Mouse (Mus musculus) common myeloid progenitor, adult 5-6 weeks (primary cell): ENCODE results near the gene Cyp2w1. TPM values are rescaled to one million over a fixed set of nuclear protein-coding genes. Genes with fewer than 3 reads are reported as not detected.
"Not testable (repeated sequence)": the region's sequence is repeated elsewhere in the genome, so short reads cannot be mapped to it uniquely, and the experiment has no call there.

Experiments used
- ATAC-seq: replicated peaks from 2 replicates; pipeline ENCODE4 v1.8.0; 2016; ENCODE audit warnings: low read depth, mild to moderate bottlenecking, moderate TSS enrichment, inconsistent platforms; ENCODE audit not compliant: poor library complexity, severe bottlenecking
- total RNA-seq: library from RNA; stranded (forward); fragments of 200-1000, 187-1606 nt; gene quantifications from 2 replicates; pipeline ENCODE4 v1.2.3, GENCODE M21; 2017

Gene Cyp2w1
- total RNA-seq, 1 experiment from 2014 or later, result not detected

GRCm38 (mm10) chr5:139330766-139331165, 21.7 kb upstream of the Cyp2w1 start:
- ATAC-seq, result no peak

- ATAC-seq, result peak; percentile 56
Observed at GRCm38 (mm10) chr5:139331742-139332141, 20.7 kb upstream of the Cyp2w1 start.

DNA sequence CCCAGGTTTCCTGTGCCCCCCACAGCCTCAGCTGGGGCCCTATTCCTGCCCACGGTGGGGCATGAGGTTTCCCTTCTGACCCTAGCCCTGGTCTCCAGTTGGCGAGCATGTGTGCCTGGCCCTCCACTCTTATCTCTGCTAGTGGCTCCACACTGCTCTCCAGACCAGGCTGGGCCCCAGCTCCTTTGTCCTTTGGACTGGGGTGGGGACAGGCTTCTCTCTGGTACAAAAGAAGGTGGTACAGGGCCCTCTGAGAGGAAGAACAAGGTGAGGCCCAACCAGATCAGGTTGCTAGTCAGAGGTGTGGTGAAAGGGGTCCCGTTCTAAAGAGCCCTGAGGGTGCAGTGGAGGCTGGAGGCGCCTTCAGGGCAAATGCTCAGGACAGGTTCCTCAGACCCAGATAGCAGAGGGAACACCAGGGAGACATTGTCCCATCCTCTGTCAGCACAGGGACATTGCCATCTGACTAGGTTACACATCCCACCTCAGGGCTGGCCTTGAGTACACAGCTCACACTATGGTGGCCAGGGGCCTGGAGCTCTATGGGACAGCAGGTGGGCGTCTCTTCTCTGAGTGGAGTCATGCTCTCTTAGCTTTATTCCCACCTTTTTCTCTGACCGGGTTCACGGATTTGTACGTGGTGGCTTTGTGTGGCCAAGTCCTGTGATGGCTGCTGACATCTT, 19.7 kb upstream of the Cyp2w1 start:
- ATAC-seq, result no peak

- no peak for ATAC-seq
Observed at GRCm38 (mm10) chr5:139333301-139334013, 19.0 kb upstream of the Cyp2w1 start.

DNA sequence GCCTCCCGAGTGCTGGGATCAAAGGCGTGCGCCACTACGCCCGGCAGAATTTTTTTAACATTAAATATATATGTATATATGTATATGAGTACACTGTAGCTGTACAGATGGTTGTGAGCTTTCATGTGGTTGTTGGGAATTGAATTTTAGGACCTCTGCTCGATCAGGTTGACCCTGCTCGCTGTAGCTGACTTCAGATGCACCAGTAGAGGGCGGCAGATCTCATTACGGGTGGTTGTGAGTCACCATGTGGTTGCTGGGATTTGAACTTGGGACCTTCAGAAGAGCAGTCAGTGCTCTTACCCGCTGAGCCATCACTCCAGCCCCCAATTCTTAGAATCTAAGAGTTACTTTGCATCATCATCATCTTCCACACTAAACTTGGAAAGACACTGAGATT, 18.0 kb upstream of the Cyp2w1 start:
- ATAC-seq, result not testable (repeated sequence)

- ATAC-seq, result no peak
Observed at GRCm38 (mm10) chr5:139335634-139336033, 16.8 kb upstream of the Cyp2w1 start.

GRCm38 (mm10) chr5:139337826-139338370, 14.5 kb upstream of the Cyp2w1 start:
- ATAC-seq, result no peak

GRCm38 (mm10) chr5:139338403-139338802, 14.0 kb upstream of the Cyp2w1 start:
- ATAC-seq, result no peak

DNA sequence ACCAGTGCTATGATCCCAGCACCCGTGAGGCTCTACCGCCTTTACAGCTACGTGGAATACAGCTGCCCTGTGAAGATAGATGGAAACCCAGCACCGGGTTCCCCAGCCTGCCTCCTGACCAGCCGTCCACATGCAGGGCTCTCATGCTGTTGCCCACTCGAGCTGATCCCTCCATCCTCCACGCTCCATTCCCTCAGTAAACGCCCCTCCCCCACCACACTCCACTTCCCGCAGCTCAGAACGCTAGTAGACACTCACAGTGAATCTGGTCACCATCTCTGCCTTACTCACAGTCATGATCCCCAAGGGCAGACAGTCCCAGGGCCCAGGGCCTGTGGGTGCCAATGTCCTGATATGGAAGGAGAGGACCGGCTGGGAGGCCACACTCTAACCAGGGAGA, 13.5 kb upstream of the Cyp2w1 start:
- no peak for ATAC-seq

DNA sequence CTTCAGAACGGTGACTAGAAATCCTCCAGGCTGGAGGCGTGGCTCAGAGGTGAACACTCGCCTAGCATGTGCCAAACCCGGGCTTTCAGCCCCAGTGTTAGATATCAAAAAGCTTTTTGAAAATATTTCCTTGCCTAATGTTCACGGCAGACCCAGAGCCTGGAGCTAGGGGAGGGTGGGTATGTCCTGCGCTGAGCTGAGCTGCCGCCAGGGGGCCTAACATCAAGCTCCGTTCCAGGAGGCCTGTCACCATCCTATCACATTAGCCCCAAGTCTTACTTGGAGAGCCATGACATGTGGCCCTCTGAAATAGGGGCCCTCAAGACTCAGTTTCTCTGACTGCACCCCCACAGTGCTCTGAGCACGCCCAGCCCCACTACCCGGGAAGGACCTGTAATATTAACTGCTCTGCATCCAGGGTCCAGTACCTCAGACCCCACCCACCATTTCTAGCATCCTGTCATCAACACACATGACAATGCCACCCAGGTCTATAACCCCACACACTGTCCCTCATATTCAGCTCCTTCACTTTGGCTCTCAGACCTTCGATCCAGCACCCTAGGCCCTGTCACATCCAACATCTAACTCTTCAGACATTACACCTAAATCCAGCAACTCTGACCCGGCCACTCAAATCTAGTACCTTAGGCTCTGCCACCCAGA, 8.3 kb upstream of the Cyp2w1 start:
- ATAC-seq, result peak; percentile 80

DNA sequence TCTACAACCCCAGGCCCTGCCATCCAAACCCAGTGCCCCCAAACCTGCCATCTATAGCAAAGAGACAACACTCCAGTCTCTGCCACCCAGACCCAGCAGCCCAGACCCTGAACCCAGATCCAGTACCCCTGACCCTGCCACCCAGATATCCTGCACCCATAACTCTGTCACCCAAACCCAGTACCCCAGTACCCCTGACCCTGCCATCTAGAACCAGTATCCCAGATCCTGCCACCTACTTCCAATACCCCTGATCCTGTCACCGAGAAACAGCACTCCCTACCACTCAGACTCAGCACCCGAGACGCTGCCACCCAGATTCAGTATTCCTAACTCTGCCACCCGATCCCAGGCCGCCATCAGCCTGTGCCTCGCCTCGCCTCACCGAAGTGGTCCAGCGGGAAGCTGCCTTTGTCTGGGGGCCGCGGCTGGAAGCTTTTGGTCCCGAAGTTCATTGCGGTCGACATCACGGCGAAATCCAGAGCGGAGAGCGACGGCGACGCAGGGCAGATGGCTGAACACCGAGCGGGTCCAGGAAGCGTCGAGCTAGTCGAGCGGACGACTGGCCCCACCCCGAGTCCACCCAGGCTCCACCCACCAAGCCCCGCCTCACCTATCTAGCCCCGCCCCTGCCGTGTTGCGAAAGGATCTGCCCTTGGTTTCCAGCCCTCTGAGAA, 7.6 kb upstream of the Cyp2w1 start:
- peak; percentile 95 for ATAC-seq

- ATAC-seq, result no peak
Observed at GRCm38 (mm10) chr5:139345364-139345714, 7.1 kb upstream of the Cyp2w1 start.

DNA sequence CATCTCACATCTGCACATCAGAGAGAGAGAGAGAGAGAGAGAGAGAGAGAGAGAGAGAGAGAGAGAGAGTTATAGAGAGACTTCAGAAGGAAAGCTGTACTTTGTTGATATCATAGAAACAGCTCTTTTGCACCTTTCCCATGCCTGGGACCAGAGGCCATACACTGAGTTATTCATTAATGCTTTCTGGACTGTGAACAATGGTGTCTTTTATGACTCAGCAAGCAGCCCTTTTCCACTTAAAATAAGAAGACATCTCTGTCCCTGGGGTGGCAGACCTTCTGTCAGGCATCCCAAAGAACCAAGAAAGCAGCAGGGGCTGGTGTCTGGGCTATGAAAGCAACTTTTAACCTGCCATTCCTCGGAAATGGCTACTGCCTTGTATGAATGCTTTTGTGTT, 5.2 kb upstream of the Cyp2w1 start:
- ATAC-seq, result no peak

DNA sequence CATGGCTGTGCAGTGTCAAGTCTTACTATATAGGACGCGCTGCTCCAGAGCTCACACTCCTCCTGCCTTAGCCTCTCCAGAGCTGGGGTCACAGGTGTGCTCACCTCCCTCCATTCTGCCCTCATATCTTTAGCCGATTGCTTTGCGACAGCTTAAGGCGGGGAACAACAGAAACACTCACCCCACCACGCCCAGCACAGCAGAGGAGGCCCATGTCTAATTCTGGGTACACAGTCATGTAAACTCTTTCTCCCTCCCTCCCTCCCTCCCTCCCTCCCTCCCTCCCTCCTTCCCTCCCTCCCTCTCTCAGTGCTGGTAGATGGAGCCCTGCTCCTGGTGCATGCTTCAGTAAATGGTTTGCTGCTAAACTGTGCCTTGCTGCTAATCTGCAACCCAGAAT, 2.7 kb upstream of the Cyp2w1 start:
- no peak for ATAC-seq

- no peak for ATAC-seq
Observed at GRCm38 (mm10) chr5:139351134-139351533, 1.3 kb upstream of the Cyp2w1 start, which contains the start of gene Cox19. Gene Cox19, minus strand, starts transcription at chr5:139351418.

DNA sequence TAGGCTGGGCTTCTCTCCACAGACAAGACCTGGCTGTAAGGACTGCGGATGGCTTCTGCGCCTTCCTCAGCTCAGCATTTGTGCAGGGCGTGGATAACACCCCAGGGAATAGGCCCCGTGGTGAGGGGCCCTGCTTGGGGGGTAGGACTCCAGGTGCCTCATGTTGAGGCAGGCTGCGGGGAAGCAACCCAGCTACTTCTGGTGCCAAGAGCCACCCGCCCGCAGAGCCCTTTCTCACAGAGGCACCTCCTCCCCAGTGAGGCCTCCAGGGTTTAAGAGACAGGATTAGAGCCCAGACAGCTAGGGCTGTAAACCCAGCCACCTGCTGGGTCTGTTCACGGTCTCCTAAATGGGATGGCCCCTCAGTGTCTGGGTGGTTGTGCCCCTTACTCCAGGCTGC, 789 bp upstream of the Cyp2w1 start:
- no peak for ATAC-seq

DNA sequence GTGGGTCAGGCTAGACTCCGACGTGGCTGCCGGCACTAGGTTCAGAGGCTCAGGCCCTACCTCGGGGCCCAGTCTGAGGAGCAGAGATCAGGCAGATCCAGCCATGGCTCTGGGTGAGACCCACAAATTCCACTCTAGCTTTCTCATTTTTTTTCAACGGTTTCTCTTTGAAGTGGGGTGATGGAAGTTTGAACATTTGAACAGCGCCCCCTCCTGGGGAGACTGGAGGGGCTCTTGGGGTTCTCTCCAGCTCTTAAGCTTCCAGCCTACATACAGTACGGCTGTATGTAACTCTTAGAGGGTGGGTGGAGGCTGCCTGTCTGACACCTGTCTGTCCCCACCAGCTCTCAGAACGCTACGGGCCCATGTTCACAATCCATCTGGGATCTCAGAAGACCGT, 1.1 kb downstream of the Cyp2w1 start:
- peak; percentile 39; the same call in 1 of the 2 replicates for ATAC-seq

GRCm38 (mm10) chr5:139353946-139354345, 1.5 kb downstream of the Cyp2w1 start:
- no peak for ATAC-seq

- peak; percentile 70 for ATAC-seq
Observed at GRCm38 (mm10) chr5:139355235-139355772, 2.9 kb downstream of the Cyp2w1 start.

GRCm38 (mm10) chr5:139358653-139359052, 6.2 kb downstream of the Cyp2w1 start:
- peak; percentile 72 for ATAC-seq
